Mouse (Mus musculus): Measurements from ENCODE around the gene Znrf3.

Znrf3 gene

GRCm38 (mm10) chr11:5243208-5243607 is 201.4 kb downstream of the Znrf3 start:
- in situ Hi-C loops (cut with MboI, MseI), result loop anchor here (10.0 kb wide), 1 partner anchor 118 kb away; no protein-coding TSS in a partner anchor

GRCm38 (mm10) chr11:5242158-5242557 is 202.5 kb downstream of the Znrf3 start:
- in situ Hi-C loops (cut with MboI, MseI), result loop anchor here (10.0 kb wide), 1 partner anchor 117 kb away; no protein-coding TSS in a partner anchor

GRCm38 (mm10) chr11:5239706-5240690 is 204.6 kb downstream of the Znrf3 start:
- in situ Hi-C loops (cut with MboI, MseI), result loop anchor here (10.0 kb wide), 1 partner anchor 115 kb away; no protein-coding TSS in a partner anchor

All from T-helper 2 cell (primary cell).